Mouse (Mus musculus): ENCODE results near the gene Agrp.

DNA sequence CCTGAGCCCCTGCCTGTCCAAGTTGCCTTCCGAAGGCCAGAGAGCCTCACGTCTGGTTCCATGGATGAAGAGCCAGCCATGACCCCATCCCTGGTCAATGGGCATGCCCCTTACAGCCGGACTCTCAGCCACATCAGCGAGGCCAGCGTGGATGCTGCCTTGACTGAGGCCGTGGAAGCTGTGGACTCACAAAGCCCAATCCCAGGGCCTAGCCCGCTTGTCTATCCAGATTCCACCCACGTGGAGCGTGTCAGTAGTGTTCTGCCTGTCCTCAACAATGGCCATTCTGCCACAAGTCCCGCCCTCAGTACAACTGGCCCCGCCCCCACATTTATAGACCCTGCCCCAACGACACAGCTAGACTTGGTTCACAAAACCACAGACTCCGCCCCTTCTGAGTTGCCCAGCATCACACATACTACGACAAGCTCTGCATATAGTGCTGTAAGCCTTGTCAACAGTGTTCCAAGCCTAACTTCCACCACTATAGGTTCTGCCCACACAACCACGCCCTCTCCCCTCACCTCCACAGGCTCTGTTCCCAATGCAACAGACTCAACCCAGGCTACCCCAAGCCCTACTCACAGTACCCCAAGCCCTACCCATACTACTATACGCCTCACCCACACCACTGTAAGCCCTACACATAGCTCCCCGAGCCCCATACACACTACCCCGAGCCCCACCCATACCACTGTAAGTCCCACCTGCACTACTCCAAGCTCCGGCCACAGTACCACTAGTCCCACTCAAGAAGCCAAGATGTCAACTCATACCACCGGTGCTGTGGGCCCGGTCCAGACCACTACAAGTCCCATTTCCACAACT lies 19.5 kb downstream of the Agrp start:
- TF ChIP-seq POLR2AphosphoS5 (IDR thresholded peaks at IDR 0.05; ENCODE audit: borderline replicate concordance, low read depth, low read length) (no peak), MAFK (IDR thresholded peaks at IDR 0.05; ENCODE audit: borderline replicate concordance, low read depth, low read length) (no peak), CTCF (IDR thresholded peaks at IDR 0.05 in 2 of 3, conservative IDR thresholded peaks at IDR 0.05 in 1 of 3; ENCODE audit: control insufficient read depth in 1 of 3, insufficient read depth in 1 of 3, low read depth in 2 of 3, low read length in 3 of 3, poor library complexity in 1 of 3, severe bottlenecking in 1 of 3) (no peak), EP300 (IDR thresholded peaks at IDR 0.05; ENCODE audit: low read depth in 1 of 2, low read length in 2 of 2) (no peak), USF2 (IDR thresholded peaks at IDR 0.05; ENCODE audit: borderline replicate concordance in 1 of 2, insufficient read depth in 1 of 2, low read depth in 1 of 2, low read length in 2 of 2) (no peak), KAT2A (conservative IDR thresholded peaks at IDR 0.05; ENCODE audit: low read depth, low read length) (no peak), MXI1 (IDR thresholded peaks at IDR 0.05; ENCODE audit: low read depth, low read length) (no peak), ZNF384 (IDR thresholded peaks at IDR 0.05; ENCODE audit: low read depth, low read length) (no peak), TCF12 (IDR thresholded peaks at IDR 0.05; ENCODE audit: low read depth, low read length) (no peak)

Data from MEL (cell line).